Mouse (Mus musculus) midbrain, embryonic 12.5 days (tissue): ENCODE results near the gene Dnajb14. TPM values are rescaled to one million over a fixed set of nuclear protein-coding genes. Genes with fewer than 3 reads are reported as not detected.
"Not testable (repeated sequence)": the region's sequence is repeated elsewhere in the genome, so short reads cannot be mapped to it uniquely, and the experiment has no call there.

ENCODE experiments used
- ATAC-seq: fragments of 200-750 bp; cut with Nextera tagmentation; 2 replicates; pipeline ENCODE4 v1.8.0; 2017; ENCODE audit warnings: low read depth, moderate TSS enrichment, moderate library complexity; ENCODE audit not compliant: low FRiP score
- H3K27ac ChIP-seq: fragments of 300-500 bp; sonication (generic); replicated peaks from 2 replicates; pipeline ENCODE4 v1.5.1; 2016; ENCODE audit warnings: mild to moderate bottlenecking
- H3K27me3 ChIP-seq: fragments of 300-500 bp; sonication (generic); 2 replicates; pipeline ENCODE4 v1.6.1; 2016; ENCODE audit warnings: mild to moderate bottlenecking
- H3K36me3 ChIP-seq: fragments of 300-500 bp; sonication (generic); 2 replicates; pipeline ENCODE4 v1.6.1; 2016
- H3K4me1 ChIP-seq: fragments of 300-500 bp; sonication (generic); 2 replicates; pipeline ENCODE4 v1.6.1; 2016
- H3K4me2 ChIP-seq: fragments of 300-500 bp; sonication (generic); replicated peaks from 2 replicates; pipeline ENCODE4 v1.6.1; 2016; ENCODE audit warnings: mild to moderate bottlenecking, moderate library complexity
- H3K4me3 ChIP-seq: fragments of 300-500 bp; sonication (generic); 2 replicates; pipeline ENCODE4 v1.5.1; 2016; ENCODE audit warnings: mild to moderate bottlenecking
- H3K9ac ChIP-seq: fragments of 300-500 bp; sonication (generic); replicated peaks from 2 replicates; pipeline ENCODE4 v1.6.1; 2016; ENCODE audit warnings: mild to moderate bottlenecking, moderate library complexity
- H3K9me3 ChIP-seq: fragments of 300-500 bp; sonication (generic); 2 replicates; pipeline ENCODE4 v1.6.1; 2016; ENCODE audit warnings: mild to moderate bottlenecking
- WGBS: fragments of 180-500 bp; shearing (Covaris S2); methylation state at CpG from one replicate; pipeline ENCODE4 v1.1.7; 2016; 5-methylcytosine and 5-hydroxymethylcytosine counted together
- polyA plus RNA-seq: library from polyadenylated mRNA; unstranded; fragments of >200 nt; fragmentation: Nextera tagmentation; extraction: Ambion mirVana; gene quantifications from 2 replicates; pipeline ENCODE4 v1.2.1, GENCODE M21; 2016

Dnajb14 gene
- polyA plus RNA-seq, 1 experiment from 2014 or later = 11.3 TPM

- no peak overlapping the region for H3K27ac ChIP-seq
- H3K4me1 ChIP-seq = 0 out of 2 replicates have a peak, but pooled peaks cover 2% of the 10 kb centered on the region
- H3K9me3 ChIP-seq = no peaks in the 10 kb centered on the region
- no peak overlapping the region for H3K9ac ChIP-seq
- no peak for ATAC-seq
- H3K4me2 ChIP-seq = no peak overlapping the region
- H3K4me3 ChIP-seq = no peak overlapping the region
- no peaks in the 10 kb centered on the region for H3K27me3 ChIP-seq
- H3K36me3 ChIP-seq = no peaks in the 10 kb centered on the region
- WGBS = 98% methylated on average over 4 of the region's 4 CpGs
Measured at GRCm38 (mm10) chr3:137958352-137958751, 90.9 kb downstream of the Dnajb14 start.

DNA sequence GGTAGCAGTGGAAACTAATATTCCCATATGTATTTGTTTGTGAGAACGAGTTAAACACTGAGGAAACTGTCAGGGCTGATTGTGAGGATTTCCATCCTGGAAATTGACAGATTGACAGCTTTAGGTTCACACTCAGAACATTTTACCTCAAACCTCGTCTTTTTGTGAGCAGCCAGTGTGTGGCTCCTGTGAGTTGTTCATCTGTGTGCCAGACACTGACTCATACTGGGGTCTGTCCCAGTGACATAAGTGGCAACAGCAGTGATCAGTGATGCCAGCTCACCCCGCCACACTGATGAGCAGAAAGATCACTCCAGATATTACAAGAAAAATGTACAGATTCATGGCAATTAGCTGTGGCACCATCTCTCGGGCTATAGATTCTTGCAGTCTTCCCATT, 92.0 kb downstream of the Dnajb14 start:
- H3K4me3 ChIP-seq = no peak overlapping the region
- H3K9me3 ChIP-seq = no peaks in the 10 kb centered on the region
- H3K36me3 ChIP-seq = no peaks in the 10 kb centered on the region
- no peak overlapping the region for H3K27ac ChIP-seq
- ATAC-seq = no peak
- no peak overlapping the region for H3K4me2 ChIP-seq
- WGBS = 82% methylated on average over 4 of the region's 4 CpGs
- H3K9ac ChIP-seq = no peak overlapping the region
- no peaks in the 10 kb centered on the region for H3K27me3 ChIP-seq
- no peaks in the 10 kb centered on the region for H3K4me1 ChIP-seq

DNA sequence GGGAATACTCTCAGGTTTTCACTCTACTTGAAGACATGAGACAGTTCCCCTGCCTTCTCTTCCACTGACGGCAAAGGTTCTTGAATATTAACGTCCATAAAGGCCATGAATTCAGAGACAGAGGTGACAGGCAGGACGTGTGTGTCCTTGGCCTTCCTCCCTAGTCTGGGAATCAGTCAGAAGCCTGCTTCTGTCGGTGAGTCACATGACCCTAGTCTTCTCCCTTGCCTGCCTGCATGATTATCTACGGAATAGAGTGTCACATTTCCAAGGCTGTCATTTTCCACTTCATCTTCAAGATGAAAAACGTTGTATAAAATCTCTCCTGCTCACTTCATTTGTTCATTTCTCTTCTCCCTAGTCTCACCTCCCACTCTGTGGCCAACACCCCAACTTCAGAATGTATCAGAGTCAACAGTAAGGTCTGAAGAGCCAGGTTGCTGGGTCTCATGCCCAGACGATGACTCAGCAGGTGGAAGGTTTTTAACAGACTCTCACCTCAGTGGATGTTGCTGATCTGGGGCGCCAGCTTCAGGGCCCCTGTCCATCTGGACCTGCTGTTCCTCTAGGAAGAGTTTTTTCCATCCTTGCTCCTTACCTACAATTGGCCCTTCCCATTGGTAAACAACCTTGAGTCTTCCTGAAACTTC, 94.4 kb downstream of the Dnajb14 start:
- no peak overlapping the region for H3K4me2 ChIP-seq
- no peaks in the 10 kb centered on the region for H3K36me3 ChIP-seq

GRCm38 (mm10) chr3:137963508-137963907, 96.0 kb downstream of the Dnajb14 start:
- no peak overlapping the region for H3K4me2 ChIP-seq
- no peaks in the 10 kb centered on the region for H3K36me3 ChIP-seq
- no peak overlapping the region for H3K27ac ChIP-seq
- 71% methylated on average over 8 of the region's 8 CpGs for WGBS
- H3K4me1 ChIP-seq = no peaks in the 10 kb centered on the region
- no peak for ATAC-seq
- no peaks in the 10 kb centered on the region; the same call in 1 of the 2 replicates for H3K27me3 ChIP-seq
- H3K9ac ChIP-seq = no peak overlapping the region
- no peak overlapping the region for H3K4me3 ChIP-seq
- H3K9me3 ChIP-seq = no peaks in the 10 kb centered on the region

More for the DNA sequence above, 94.4 kb downstream of the Dnajb14 start:
- H3K9me3 ChIP-seq = no peaks in the 10 kb centered on the region
- no peak overlapping the region for H3K9ac ChIP-seq
- no peaks in the 10 kb centered on the region for H3K4me1 ChIP-seq
- H3K27ac ChIP-seq = no peak overlapping the region
- H3K27me3 ChIP-seq = no peaks in the 10 kb centered on the region; the same call in 1 of the 2 replicates
- no peak overlapping the region for H3K4me3 ChIP-seq
- no peak for ATAC-seq
- WGBS = 70% methylated on average over 8 of the region's 8 CpGs

DNA sequence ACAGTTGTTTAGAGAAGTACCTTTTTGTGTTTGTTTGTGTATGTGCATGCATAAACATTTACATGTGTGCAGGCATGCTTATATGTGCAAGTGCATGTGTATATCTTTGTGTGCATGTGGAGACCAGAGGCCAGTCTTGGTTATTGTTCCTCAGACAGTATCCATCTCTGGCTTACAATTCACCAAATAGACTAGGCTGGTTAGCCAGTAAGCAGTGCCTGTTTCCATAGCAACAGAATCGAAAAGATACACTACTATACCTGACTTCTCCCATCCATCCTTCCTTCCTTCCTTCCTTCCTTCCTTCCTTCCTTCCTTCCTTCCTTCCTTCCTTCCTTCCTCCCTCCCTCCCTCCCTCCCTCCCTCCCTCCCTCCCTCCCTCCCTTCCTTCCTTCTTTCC, 96.5 kb downstream of the Dnajb14 start:
- not testable (repeated sequence) for H3K4me1 ChIP-seq, ATAC-seq, H3K9me3 ChIP-seq, H3K27ac ChIP-seq, H3K4me2 ChIP-seq, H3K36me3 ChIP-seq, H3K9ac ChIP-seq, H3K4me3 ChIP-seq, H3K27me3 ChIP-seq
- WGBS = 74% methylated on average over 1 of the region's 1 CpGs

Other genes with a start within 250 kb of the Dnajb14 start
- 9.3 and 9.4 TPM in 2 replicates for gene Ddit4l, start 246.1 kb upstream of the Dnajb14 start, polyA plus RNA-seq
- gene Gm21962, start 196.2 kb upstream of the Dnajb14 start, polyA plus RNA-seq = not detected in 2 replicates
- 2,469 and 2,593 TPM in 2 replicates for gene H2afz, start 3.2 kb upstream of the Dnajb14 start, polyA plus RNA-seq
- 94.8 and 103 TPM in 2 replicates for gene Lamtor3, start 50.8 kb downstream of the Dnajb14 start, polyA plus RNA-seq
- gene Dapp1, start 113.9 kb downstream of the Dnajb14 start, polyA plus RNA-seq = 2.1 and 2.3 TPM in 2 replicates
- gene 1110002E22Rik, start 197.4 kb downstream of the Dnajb14 start, polyA plus RNA-seq = 0.05 TPM in 2 replicates
- gene Gm5105, start 199.7 kb downstream of the Dnajb14 start, polyA plus RNA-seq = not detected in 2 replicates